Mouse (Mus musculus) v-Abl transformed pro-B cells (cell line): Measurements from ENCODE around the gene Olfr820.
"Not testable (repeated sequence)": the region's sequence is repeated elsewhere in the genome, so short reads cannot be mapped to it uniquely, and the experiment has no call there.

ENCODE experiments used
- in situ Hi-C, 2 experiments: fragments of 400-800 bp; cut with MboI; formaldehyde crosslinking; loops; one replicate each; pipeline ENCODE4 v1.15.1; 2025; ENCODE audit not compliant: unreplicated experiment in 2 of 2

Olfr820 gene

DNA sequence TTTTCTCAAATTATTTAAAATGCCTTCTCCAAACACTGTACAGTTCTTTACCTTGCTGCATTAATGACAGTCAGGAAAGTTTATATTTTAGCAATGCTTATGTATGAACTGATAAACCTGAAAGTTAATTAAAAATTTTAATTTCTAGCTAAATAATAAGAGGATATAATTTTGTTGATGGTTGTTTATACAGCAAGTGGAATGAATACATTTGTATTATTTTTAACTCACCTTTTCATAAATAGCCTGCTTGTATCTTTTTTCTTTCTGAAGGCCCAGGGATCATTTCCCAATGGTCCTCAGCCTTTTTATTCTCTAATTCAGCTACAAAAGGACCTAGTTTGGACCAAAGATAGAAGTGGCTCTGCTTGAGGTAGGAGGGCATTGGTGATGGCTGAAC is at the start of gene Olfr820:
Gene Olfr820 (plus strand): TSS at position 301 of the 400 bp plus-strand sequence.
- in situ Hi-C loops = no loop called here

DNA sequence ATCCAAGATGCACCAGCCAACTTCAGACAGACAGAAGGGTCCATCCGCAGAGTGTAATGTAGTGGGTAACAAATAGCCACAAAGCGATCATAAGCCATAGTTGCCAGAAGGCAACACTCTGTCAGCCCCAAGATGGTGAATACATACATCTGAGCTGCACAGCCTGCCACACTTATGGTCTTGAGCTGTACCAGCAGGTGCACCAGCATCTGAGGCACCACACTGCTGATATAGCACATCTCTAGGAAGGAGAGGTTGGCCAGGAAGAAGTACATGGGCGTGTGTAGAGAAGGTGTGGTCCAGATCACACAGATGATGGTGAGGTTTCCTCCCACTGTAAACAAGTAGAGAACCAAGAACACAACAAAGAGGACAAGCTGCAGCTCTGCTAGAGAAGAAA is 46.2 kb upstream of the Olfr820 start:
- in situ Hi-C loops = not testable (repeated sequence)

DNA sequence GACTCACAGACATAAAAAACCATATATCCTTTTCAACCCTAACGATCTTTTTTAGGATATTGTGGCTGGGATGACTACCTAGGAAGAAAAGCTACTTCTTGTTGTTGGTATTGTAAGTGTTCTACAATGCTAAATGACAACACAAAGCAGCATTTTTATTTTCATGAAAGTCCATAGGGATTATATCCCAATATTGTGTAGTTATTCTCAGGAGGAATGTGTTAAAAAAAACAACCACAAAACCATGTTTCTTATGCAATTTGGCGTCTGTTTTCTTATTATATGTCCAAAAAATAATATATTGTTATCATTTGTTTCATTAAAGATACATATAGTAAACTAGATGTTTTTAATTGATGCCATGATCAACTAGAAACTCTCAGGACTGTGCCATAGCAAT is 45.3 kb upstream of the Olfr820 start, which contains the start of gene Olfr819:
Gene Olfr819 (minus strand): TSS at position 101 of the 400 bp plus-strand sequence.
- in situ Hi-C loops = not testable (repeated sequence)

DNA sequence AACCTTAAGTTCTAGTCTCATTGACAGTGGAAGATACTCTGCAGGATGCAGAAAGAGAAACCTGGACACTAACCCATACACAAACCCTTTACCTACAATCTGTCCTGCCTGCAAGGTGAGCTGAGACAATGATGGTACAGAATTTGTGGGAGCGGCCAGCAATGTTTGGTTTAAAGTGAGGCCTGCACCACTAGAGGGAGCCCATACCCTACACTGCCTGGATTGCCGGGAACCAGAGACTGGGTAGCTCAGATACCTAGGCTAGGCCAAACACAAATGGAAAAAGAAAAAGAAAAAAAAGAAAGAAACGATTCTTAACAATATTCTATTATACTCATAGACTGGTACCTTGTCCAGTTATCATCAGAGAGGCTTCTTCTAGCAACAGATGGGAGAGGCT is 39.4 kb upstream of the Olfr820 start:
- in situ Hi-C loops = not testable (repeated sequence)

DNA sequence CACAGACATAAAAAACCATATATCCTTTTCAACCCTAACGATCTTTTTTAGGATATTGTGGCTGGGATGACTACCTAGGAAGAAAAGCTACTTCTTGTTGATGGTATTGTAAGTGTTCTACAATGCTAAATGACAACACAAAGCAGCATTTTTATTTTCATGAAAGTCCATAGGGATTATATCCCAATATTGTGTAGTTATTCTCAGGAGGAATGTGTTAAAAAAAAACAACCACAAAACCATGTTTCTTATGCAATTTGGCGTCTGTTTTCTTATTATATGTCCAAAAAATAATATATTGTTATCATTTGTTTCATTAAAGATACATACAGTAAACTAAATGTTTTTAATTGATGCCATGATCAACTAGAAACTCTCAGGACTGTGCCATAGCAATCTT is 36.4 kb upstream of the Olfr820 start, which contains the start of gene Olfr247:
Gene Olfr247 (minus strand): TSS at position 101 of the 400 bp plus-strand sequence.
- in situ Hi-C loops = not testable (repeated sequence)

DNA sequence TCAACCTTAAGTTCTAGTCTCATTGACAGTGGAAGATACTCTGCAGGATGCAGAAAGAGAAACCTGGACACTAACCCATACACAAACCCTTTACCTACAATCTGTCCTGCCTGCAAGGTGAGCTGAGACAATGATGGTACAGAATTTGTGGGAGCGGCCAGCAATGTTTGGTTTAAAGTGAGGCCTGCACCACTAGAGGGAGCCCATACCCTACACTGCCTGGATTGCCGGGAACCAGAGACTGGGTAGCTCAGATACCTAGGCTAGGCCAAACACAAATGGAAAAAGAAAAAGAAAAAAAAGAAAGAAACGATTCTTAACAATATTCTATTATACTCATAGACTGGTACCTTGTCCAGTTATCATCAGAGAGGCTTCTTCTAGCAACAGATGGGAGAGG is 30.6 kb upstream of the Olfr820 start:
- in situ Hi-C loops = not testable (repeated sequence)

DNA sequence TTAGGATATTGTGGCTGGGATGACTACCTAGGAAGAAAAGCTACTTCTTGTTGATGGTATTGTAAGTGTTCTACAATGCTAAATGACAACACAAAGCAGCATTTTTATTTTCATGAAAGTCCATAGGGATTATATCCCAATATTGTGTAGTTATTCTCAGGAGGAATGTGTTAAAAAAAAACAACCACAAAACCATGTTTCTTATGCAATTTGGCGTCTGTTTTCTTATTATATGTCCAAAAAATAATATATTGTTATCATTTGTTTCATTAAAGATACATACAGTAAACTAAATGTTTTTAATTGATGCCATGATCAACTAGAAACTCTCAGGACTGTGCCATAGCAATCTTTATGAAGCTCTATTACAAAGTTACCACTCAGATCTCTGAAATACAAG is 27.5 kb upstream of the Olfr820 start, which contains the start of gene Gm10310:
Gene Gm10310 (minus strand): TSS at position 101 of the 400 bp plus-strand sequence.
- in situ Hi-C loops = not testable (repeated sequence)

DNA sequence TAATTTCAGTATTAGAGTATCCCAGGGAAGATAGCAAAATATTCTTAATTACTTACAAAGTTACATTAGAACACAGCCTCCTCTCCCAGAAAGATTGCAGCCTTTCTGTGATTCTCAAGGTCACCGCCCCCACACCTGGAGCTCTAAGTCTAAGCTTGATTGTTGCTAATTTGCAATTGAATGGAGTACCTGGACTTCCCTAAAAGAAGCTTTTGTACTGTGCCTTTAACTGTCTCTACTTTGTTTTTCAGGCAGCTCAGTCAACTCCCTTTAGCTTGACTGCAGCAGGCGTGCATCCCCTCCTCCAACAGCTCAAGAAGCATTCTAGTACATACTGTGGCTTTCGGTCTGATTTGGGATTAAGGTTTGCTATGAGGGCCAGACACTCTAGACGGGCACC is 8.3 kb upstream of the Olfr820 start:
- in situ Hi-C loops = not testable (repeated sequence)

DNA sequence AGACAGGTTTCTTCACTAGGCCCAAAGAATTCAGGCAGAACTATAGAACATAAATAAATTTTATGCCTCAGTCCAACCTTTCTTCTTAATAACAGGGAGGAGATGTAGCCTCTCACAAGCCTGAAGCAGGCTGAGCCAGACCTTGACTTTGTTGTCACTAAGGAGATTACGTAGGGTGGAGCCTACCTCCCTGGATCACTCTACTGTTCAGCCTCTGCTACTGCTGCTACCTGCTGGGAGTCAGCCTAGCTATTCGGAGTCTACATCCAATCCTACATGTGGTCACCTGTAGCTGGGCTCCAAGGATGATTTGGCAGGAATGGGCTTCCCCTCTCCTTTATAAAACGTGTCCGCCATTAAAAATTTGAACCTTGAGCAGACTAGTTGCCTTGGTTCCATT is 7.1 kb upstream of the Olfr820 start:
- in situ Hi-C loops = not testable (repeated sequence)

DNA sequence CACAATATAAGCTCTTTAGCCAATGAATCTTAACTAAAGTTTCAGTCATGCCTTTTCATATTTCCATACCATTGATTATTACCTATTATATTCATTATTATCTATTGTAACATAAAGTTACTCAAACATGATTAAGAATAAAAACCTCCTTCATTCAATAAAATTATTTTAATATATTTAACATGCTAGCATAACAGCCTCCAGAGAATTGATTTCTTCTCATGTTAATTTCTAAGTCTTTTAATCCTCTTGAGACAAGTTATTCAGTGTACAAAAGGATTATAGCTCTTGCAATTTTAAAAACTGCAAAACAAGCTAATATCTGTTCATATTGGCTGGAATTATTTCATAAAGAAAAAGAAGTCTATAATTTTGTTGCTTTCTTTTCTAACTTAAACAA is 17.6 kb downstream of the Olfr820 start, which contains the start of gene Olfr821:
Gene Olfr821 (plus strand): TSS at position 301 of the 400 bp plus-strand sequence.
- in situ Hi-C loops = no loop called here

DNA sequence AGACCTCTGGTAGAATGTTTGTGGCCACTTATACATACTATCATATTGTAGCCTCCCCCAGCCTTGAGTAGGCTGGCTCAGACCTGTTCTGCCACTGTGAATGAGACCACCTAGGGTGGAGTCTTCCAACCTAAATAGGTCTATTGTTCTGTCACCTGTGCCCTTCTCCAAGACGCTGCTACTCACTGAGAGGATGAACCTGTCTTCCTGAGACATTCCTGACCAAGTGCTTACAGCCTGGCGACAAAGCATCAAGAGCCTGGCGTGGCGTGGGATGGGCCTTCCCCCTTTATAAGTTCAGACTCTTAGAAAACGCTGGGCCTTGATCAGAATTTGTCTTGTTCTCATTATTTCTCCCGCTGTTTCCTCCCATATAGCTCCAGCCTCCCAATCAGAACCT is 24.7 kb downstream of the Olfr820 start:
- in situ Hi-C loops = no loop called here
